Mouse (Mus musculus): ENCODE measurements around the gene Mkrn3. TPM values are rescaled to one million over a fixed set of nuclear protein-coding genes. Genes with fewer than 3 reads are reported as not detected.

Gene Mkrn3
- polyA plus RNA-seq, 1 experiment from 2014 or later, result 4.6 TPM

GRCm38 (mm10) chr7:62382391-62382790 is 37.5 kb downstream of the Mkrn3 start:
- no peak overlapping the region for H3K4me3 ChIP-seq (ENCODE audit: low read depth, low read length)
- peak; percentile 56; the same call in 1 of the 2 replicates for ATAC-seq (ENCODE audit: insufficient read depth)
- no peaks in the 10 kb centered on the region for H3K9me3 ChIP-seq (ENCODE audit: low read depth, low read length)
- no peaks in the 10 kb centered on the region for H3K4me1 ChIP-seq (ENCODE audit: insufficient read depth)
- DNase-seq, result peak; percentile 73
- H3K27ac ChIP-seq (ENCODE audit: low read depth), result no peak overlapping the region
- no peak overlapping the region for H3K4me2 ChIP-seq
- H3K9ac ChIP-seq, result no peak overlapping the region
- WGBS, result 0% methylated on average over 2 of the region's 2 CpGs
- no peaks in the 10 kb centered on the region for H3K27me3 ChIP-seq (ENCODE audit: insufficient read depth, low read length)
- TF ChIP-seq CTCF (IDR thresholded peaks at IDR 0.05; ENCODE audit: low read depth), result peak; percentile 71
- no peaks in the 10 kb centered on the region for H3K36me3 ChIP-seq (ENCODE audit: insufficient read depth)

- no peaks in the 10 kb centered on the region for H3K27me3 ChIP-seq (ENCODE audit: insufficient read depth, low read length)
- 90% methylated on average over 9 of the region's 9 CpGs for WGBS
- TF ChIP-seq CTCF (IDR thresholded peaks at IDR 0.05; ENCODE audit: low read depth), result no peak
Observed at GRCm38 (mm10) chr7:62378529-62378928, 41.4 kb downstream of the Mkrn3 start.

DNA sequence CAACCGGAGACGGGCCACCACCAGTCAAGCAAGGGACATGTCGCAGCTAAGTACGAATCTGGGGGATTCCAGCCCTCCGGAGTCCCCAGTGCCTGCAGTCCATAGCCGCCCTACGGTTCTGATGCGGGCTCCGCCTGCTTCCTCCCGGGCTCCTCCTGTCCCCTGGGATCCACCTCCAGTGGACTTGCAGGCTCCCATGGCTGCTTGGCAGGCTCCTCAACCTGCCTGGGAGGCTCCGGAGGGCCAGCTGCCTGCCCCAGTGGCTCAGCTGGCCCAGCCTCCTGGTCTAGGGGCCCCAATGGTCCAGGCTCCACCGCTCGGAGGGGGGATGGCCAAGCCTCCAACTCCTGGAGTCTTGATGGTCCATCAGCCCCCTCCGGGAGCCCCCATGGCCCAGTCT is 42.6 kb downstream of the Mkrn3 start:
- Histone ChIP-seq H3K36me3 (ENCODE audit: insufficient read depth) (no peaks in the 10 kb centered on the region), H3K4me3 (ENCODE audit: low read depth, low read length) (peak overlapping the region; percentile 36), H3K27me3 (ENCODE audit: insufficient read depth, low read length) (no peaks in the 10 kb centered on the region), H3K4me2 (peak overlapping the region; percentile 60), H3K27ac (ENCODE audit: low read depth) (no peak overlapping the region), H3K9ac (peak overlapping the region; percentile 42), H3K4me1 (ENCODE audit: insufficient read depth) (no peaks in the 10 kb centered on the region), H3K9me3 (ENCODE audit: low read depth, low read length) (no peaks in the 10 kb centered on the region)
- TF ChIP-seq CTCF (IDR thresholded peaks at IDR 0.05; ENCODE audit: low read depth), result no peak
- WGBS, result 27% methylated on average over 14 of the region's 14 CpGs
- DNase-seq (no peak), ATAC-seq (ENCODE audit: insufficient read depth) (peak; percentile 72)

More at GRCm38 (mm10) chr7:62378529-62378928, 41.4 kb downstream of the Mkrn3 start:
- no peak overlapping the region for H3K27ac ChIP-seq (ENCODE audit: low read depth)
- H3K4me3 ChIP-seq (ENCODE audit: low read depth, low read length), result no peak overlapping the region
- H3K9me3 ChIP-seq (ENCODE audit: low read depth, low read length), result no peaks in the 10 kb centered on the region
- no peaks in the 10 kb centered on the region for H3K4me1 ChIP-seq (ENCODE audit: insufficient read depth)
- no peak overlapping the region for H3K9ac ChIP-seq
- H3K36me3 ChIP-seq (ENCODE audit: insufficient read depth), result no peaks in the 10 kb centered on the region
- no peak overlapping the region for H3K4me2 ChIP-seq
- DNase-seq, result no peak
- ATAC-seq (ENCODE audit: insufficient read depth), result no peak

DNA sequence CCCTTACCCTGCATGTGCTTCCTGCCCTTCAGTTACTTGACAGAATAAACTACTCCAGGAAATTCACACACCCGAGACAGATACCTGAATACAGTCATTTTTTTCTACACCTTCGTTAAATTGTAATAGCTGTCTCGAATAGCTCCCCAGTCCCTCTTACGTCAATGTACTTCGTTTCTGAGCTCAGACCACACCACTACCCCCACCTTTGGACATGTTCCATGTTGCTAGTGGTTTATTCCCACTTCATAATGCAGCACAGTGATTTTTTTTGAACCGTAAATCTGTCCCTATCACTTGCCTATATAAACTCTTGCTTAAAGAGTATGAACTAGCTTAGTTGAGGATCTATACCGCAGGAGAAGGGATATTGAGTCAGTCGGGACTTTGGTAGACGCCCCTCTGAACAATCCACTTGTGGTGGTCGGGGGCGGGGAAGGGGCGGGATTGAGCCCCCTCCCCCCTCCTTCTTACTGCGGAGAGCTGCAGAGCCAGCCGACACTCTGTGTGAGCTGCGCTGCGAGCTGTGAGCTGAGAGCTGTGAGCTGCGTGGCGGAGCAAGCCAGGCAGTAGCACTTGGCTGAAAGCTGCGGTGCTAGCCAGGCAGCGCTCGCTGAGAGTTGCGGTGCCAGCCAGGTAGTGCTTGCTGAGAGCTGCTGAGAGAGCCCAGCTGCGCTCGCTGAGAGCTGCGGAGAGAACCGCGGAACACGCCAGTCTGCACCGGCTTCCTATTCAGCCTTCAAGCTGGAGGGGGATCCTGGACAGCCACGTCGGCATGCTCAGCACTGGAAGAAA is 43.2 kb downstream of the Mkrn3 start, which contains the start of gene Magel2:
Gene Magel2, plus strand, starts transcription at position 501 of the 795 bp plus-strand sequence.
- Histone ChIP-seq H3K36me3 (ENCODE audit: insufficient read depth) (no peaks in the 10 kb centered on the region), H3K4me1 (ENCODE audit: insufficient read depth) (no peaks in the 10 kb centered on the region), H3K27ac (ENCODE audit: low read depth) (no peak within 1 kb of the TSS), H3K27me3 (ENCODE audit: insufficient read depth, low read length) (no peaks in the 10 kb centered on the region), H3K4me3 (ENCODE audit: low read depth, low read length) (peak within 1 kb of the TSS; percentile 36), H3K9ac (peak within 1 kb of the TSS; percentile 42), H3K4me2 (peak within 1 kb of the TSS; percentile 60), H3K9me3 (ENCODE audit: low read depth, low read length) (no peaks in the 10 kb centered on the region)
- WGBS, result 20% methylated on average over 31 of the region's 31 CpGs
- ATAC-seq (ENCODE audit: insufficient read depth) (peak; percentile 96), DNase-seq (peak; percentile 71)
- no peak for TF ChIP-seq CTCF (IDR thresholded peaks at IDR 0.05; ENCODE audit: low read depth)

- no peaks in the 10 kb centered on the region for H3K36me3 ChIP-seq (ENCODE audit: insufficient read depth)
- H3K4me1 ChIP-seq (ENCODE audit: insufficient read depth), result no peaks in the 10 kb centered on the region
- H3K4me3 ChIP-seq (ENCODE audit: low read depth, low read length), result no peak overlapping the region
- DNase-seq, result peak; percentile 70
- no peak for ATAC-seq (ENCODE audit: insufficient read depth)
- H3K9ac ChIP-seq, result no peak overlapping the region
- H3K27ac ChIP-seq (ENCODE audit: low read depth), result no peak overlapping the region
- no peak overlapping the region for H3K4me2 ChIP-seq
- no peaks in the 10 kb centered on the region for H3K9me3 ChIP-seq (ENCODE audit: low read depth, low read length)
- peak; percentile 52 for TF ChIP-seq CTCF (IDR thresholded peaks at IDR 0.05; ENCODE audit: low read depth)
- WGBS, result 29% methylated on average over 4 of the region's 4 CpGs
- no peaks in the 10 kb centered on the region for H3K27me3 ChIP-seq (ENCODE audit: insufficient read depth, low read length)
Observed at GRCm38 (mm10) chr7:62375658-62376057, 44.3 kb downstream of the Mkrn3 start.

Other genes with a start within 250 kb of the Mkrn3 start
- gene Ndn, start 73.6 kb downstream of the Mkrn3 start, polyA plus RNA-seq (2014; fragmentation: Nextera tagmentation; extraction: Ambion mirVana), result 77.9 and 78.8 TPM in 2 replicates
- 2.1 and 2.5 TPM in 2 replicates for gene Magel2, start 43.1 kb downstream of the Mkrn3 start, polyA plus RNA-seq (2014; fragmentation: Nextera tagmentation; extraction: Ambion mirVana)
- 38.2 and 39.8 TPM in 2 replicates for gene Peg12, start 44.4 kb upstream of the Mkrn3 start, polyA plus RNA-seq (2014; fragmentation: Nextera tagmentation; extraction: Ambion mirVana)